In the genomic region with DNA sequence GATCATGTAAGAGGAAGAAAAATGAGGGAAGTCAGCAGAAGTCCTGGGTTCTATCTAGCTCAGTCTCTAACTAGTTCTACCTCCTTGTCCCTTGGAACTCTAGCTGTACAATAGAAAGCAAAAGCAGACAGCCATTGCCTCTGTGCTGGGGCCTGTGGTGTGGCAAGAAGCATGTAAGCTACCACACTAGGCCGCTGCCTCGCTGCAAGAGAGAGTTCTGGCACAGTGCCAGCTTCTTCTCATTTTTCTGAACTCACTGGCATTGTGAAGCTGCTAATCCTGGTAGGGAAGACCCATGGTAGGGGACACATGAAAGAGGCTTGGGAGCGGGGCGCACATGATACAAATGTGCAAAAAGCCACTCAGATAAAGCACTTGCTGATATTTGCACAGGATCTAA, we compare ENCODE assay signal across 9 mouse cellular contexts.
A peak's percentile ranks its signal among the peaks of the same experiment; 100 is the strongest.
DNase-seq lines count a peak whose midpoint lies in the region; ATAC-seq lines count a peak whose summit lies in the region.
"Had no signal": no experiment of that assay in that cellular context is flagged by ENCODE, and none has a peak within 500 bp of the region (broad histone marks: within the 10 kb centered on the region; RNA-seq: fewer than 3 reads in every experiment).

No protein-coding gene starts in this region.

- DNase-seq in heart, postnatal 10 days = peak; percentile 20 to 32
- DNase-seq in heart, adult 9 months (ENCODE audit: low spot score in 2 of 2) = no peak
- peak; percentile 29 for DNase-seq in neural tube, embryonic 11.5 days (ENCODE audit: low spot score)
- no peak for DNase-seq in neural tube, embryonic 10.5 days (ENCODE audit: extremely low spot score, low spot score)
- DNase-seq in retina, embryonic 14.5 days (ENCODE audit: low spot score) = peak; percentile 47
- DNase-seq in heart, embryonic 10.5 days (ENCODE audit: low spot score) = no peak

- ATAC-seq in neural tube, embryonic 11.5 days (ENCODE audit: insufficient read depth, low FRiP score, low TSS enrichment) = no peak
- ATAC-seq in forebrain, embryonic 16.5 days = peak; percentile 66
- no peak for ATAC-seq in intestine, embryonic 16.5 days

- no peaks in the 10 kb centered on the region for H3K36me3 ChIP-seq in neural tube, embryonic 11.5 days (ENCODE audit: control insufficient read depth, insufficient read depth, low read length)
- H3K36me3 ChIP-seq in forebrain, embryonic 16.5 days (ENCODE audit: control insufficient read depth, insufficient read depth) = no peaks in the 10 kb centered on the region
- H3K36me3 ChIP-seq in intestine, embryonic 16.5 days (ENCODE audit: control insufficient read depth, insufficient read depth, low read length) = no peaks in the 10 kb centered on the region
- no peaks in the 10 kb centered on the region for H3K36me3 ChIP-seq in heart, embryonic 10.5 days
- H3K36me3 ChIP-seq: heart, embryonic 13.5 days had no signal

- WGBS in neural tube, embryonic 11.5 days = 87% methylated on average over 4 of the region's 4 CpGs
- WGBS in forebrain, embryonic 16.5 days = 26% methylated on average over 4 of the region's 4 CpGs
- 64% methylated on average over 4 of the region's 4 CpGs for WGBS in intestine, embryonic 16.5 days
- WGBS in heart, embryonic 10.5 days = 62% methylated on average over 4 of the region's 4 CpGs

- no peaks in the 10 kb centered on the region for H3K9me3 ChIP-seq in neural tube, embryonic 11.5 days (ENCODE audit: control insufficient read depth, low read length)
- no peaks in the 10 kb centered on the region for H3K9me3 ChIP-seq in forebrain, embryonic 16.5 days (ENCODE audit: control insufficient read depth, low read length)
- no peaks in the 10 kb centered on the region for H3K9me3 ChIP-seq in intestine, embryonic 16.5 days (ENCODE audit: control insufficient read depth, low read length)
- no peaks in the 10 kb centered on the region for H3K9me3 ChIP-seq in heart, embryonic 10.5 days
- H3K9me3 ChIP-seq: heart, embryonic 13.5 days had no signal

- no peak overlapping the region for H3K4me3 ChIP-seq in neural tube, embryonic 11.5 days (ENCODE audit: low read depth, low read length)
- no peak overlapping the region for H3K4me3 ChIP-seq in forebrain, embryonic 16.5 days (replicated peaks; ENCODE audit: low read length)
- no peak overlapping the region for H3K4me3 ChIP-seq in intestine, embryonic 16.5 days (ENCODE audit: low read length)
- H3K4me3 ChIP-seq in heart, embryonic 10.5 days = no peak overlapping the region
- H3K4me3 ChIP-seq: heart, embryonic 13.5 days had no signal

- no peaks in the 10 kb centered on the region for H3K4me1 ChIP-seq in neural tube, embryonic 11.5 days (ENCODE audit: control insufficient read depth, insufficient read depth, low read length)
- H3K4me1 ChIP-seq in forebrain, embryonic 16.5 days (replicated peaks; ENCODE audit: control insufficient read depth, insufficient read depth, low read length) = peaks cover 5% of the 10 kb centered on the region
- no peaks in the 10 kb centered on the region for H3K4me1 ChIP-seq in intestine, embryonic 16.5 days (ENCODE audit: control insufficient read depth, insufficient read depth, low read length)
- H3K4me1 ChIP-seq in heart, embryonic 10.5 days = no peaks in the 10 kb centered on the region; the same call in 1 of the 2 replicates

- intact Hi-C loops in heart, postnatal 10 days (cut with DNase I) = no loop called here

- no peak overlapping the region for H3K9ac ChIP-seq in neural tube, embryonic 11.5 days (ENCODE audit: low read length)
- no peak overlapping the region for H3K9ac ChIP-seq in forebrain, embryonic 16.5 days (replicated peaks; ENCODE audit: low read depth, low read length)
- no peak overlapping the region for H3K9ac ChIP-seq in intestine, embryonic 16.5 days (ENCODE audit: low read depth, low read length)
- H3K9ac ChIP-seq: heart, embryonic 13.5 days had no signal

- no peak overlapping the region for H3K4me2 ChIP-seq in neural tube, embryonic 11.5 days (ENCODE audit: low read depth)
- H3K4me2 ChIP-seq in forebrain, embryonic 16.5 days (ENCODE audit: low read length) = no peak overlapping the region
- no peak overlapping the region for H3K4me2 ChIP-seq in intestine, embryonic 16.5 days (ENCODE audit: low read depth, low read length)
- H3K4me2 ChIP-seq: heart, embryonic 13.5 days had no signal

- H3K27ac ChIP-seq in neural tube, embryonic 11.5 days (ENCODE audit: low read depth, low read length) = no peak overlapping the region
- H3K27ac ChIP-seq in forebrain, embryonic 16.5 days (ENCODE audit: low read length) = no peak overlapping the region
- no peak overlapping the region; the same call in 1 of the 2 replicates for H3K27ac ChIP-seq in intestine, embryonic 16.5 days (ENCODE audit: low read length)
- H3K27ac ChIP-seq in heart, embryonic 10.5 days = no peak overlapping the region
- H3K27ac ChIP-seq: heart, embryonic 13.5 days had no signal

- peaks cover 47% of the 10 kb centered on the region for H3K27me3 ChIP-seq in neural tube, embryonic 11.5 days (ENCODE audit: control insufficient read depth, insufficient read depth, low read length)
- peaks cover 26% of the 10 kb centered on the region; the same call in 1 of the 2 replicates for H3K27me3 ChIP-seq in forebrain, embryonic 16.5 days (replicated peaks; ENCODE audit: control insufficient read depth, insufficient read depth, low read length)
- H3K27me3 ChIP-seq in intestine, embryonic 16.5 days (replicated peaks; ENCODE audit: control insufficient read depth, insufficient read depth, low read length) = peaks cover 5% of the 10 kb centered on the region; the same call in 1 of the 2 replicates
- H3K27me3 ChIP-seq in heart, embryonic 10.5 days (ENCODE audit: insufficient read depth, poor library complexity, severe bottlenecking) = peaks cover 96% of the 10 kb centered on the region

Comparison
In these comparisons a context has a peak if more than half of its experiments do, and no peak if none do; other contexts are left out.
1. DNase-seq: peak in heart, postnatal 10 days (2 of 2), neural tube, embryonic 11.5 days (single experiment) and retina, embryonic 14.5 days (single experiment); none in heart, adult 9 months (0 of 2), neural tube, embryonic 10.5 days (single experiment) and heart, embryonic 10.5 days (single experiment).